Mouse (Mus musculus): Measurements from ENCODE around the gene Brsk2.

GRCm38 (mm10) chr7:142025926-142026325 lies 76.4 kb downstream of the Brsk2 start:
- TF ChIP-seq CTCF (IDR thresholded peaks at IDR 0.05; ENCODE audit: low read depth, low read length) (no peak), POLR2A (IDR thresholded peaks at IDR 0.05; ENCODE audit: borderline replicate concordance, low read depth, low read length) (no peak)
